Mouse (Mus musculus): ENCODE measurements around the gene Padi4.

DNA sequence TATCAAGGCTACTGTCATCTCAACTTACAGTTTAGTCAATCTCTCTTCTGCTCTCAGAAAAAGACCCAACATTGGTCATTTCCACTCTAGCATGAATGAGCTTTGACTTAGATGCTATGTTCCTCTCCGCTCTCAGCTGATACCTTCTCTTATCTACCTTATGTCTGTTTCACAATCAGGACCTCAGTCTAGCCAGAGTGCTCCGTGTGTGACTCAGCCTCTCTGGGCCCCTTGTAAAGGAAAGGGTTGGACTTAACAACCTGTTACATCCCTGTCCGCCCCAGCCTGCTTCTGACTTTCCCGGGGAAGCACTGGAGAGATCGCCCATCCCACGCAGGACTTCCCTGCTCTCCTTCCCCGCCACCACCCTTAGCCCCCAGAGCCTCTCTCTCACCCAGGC lies 18.5 kb upstream of the Padi4 start:
- TF ChIP-seq CTCF (IDR thresholded peaks at IDR 0.05; ENCODE audit: low read depth) (no peak), EP300 (IDR thresholded peaks at IDR 0.05; ENCODE audit: low read depth) (no peak)
